Mouse (Mus musculus) MEL (cell line): ENCODE measurements around the gene Vipr1. TPM values are rescaled to one million over a fixed set of nuclear protein-coding genes. Genes with fewer than 3 reads are reported as not detected.

Source experiments
- DNase-seq: peaks from one replicate; pipeline ENCODE4 v3.0.0; 2011; ENCODE audit warnings: low read depth, low spot score
- H3K27ac ChIP-seq: 2 replicates; pipeline ENCODE4 v1.5.1; 2012; ENCODE audit warnings: low read depth, mild to moderate bottlenecking, control low read depth, low read length, moderate library complexity; ENCODE audit not compliant: control insufficient read depth
- H3K27me3 ChIP-seq, 2 experiments: fragments of 150-350 bp in 1 of 2; sonication (generic) in 1 of 2; 2 replicates each; pipeline ENCODE4 v1.6.1; 2012; ENCODE audit warnings: low read length in 2 of 2, mild to moderate bottlenecking in 2 of 2, improper control_type of control experiment in 1 of 2, moderate library complexity in 1 of 2; ENCODE audit not compliant: insufficient read depth in 2 of 2, control insufficient read depth in 1 of 2
- H3K36me3 ChIP-seq, 2 experiments: 2 replicates each; pipeline ENCODE4 v1.6.1; 2012 to 2014; ENCODE audit warnings: low read length in 2 of 2, improper control_type of control experiment in 1 of 2, inconsistent platforms in 1 of 2, mild to moderate bottlenecking in 1 of 2; ENCODE audit not compliant: insufficient read depth in 2 of 2, control insufficient read depth in 1 of 2
- H3K4me1 ChIP-seq, 2 experiments: fragments of 150-350 bp in 1 of 2; sonication (generic) in 1 of 2; 2 replicates each; pipeline ENCODE4 v1.6.1; 2012; ENCODE audit warnings: low read length in 2 of 2, improper control_type of control experiment in 1 of 2, mild to moderate bottlenecking in 1 of 2; ENCODE audit not compliant: insufficient read depth in 2 of 2, control insufficient read depth in 1 of 2
- H3K4me3 ChIP-seq, 2 experiments: fragments of 150-350 bp in 1 of 2; sonication (generic) in 1 of 2; 2 replicates each; pipeline ENCODE4 v1.5.1; 2012; ENCODE audit warnings: low read depth in 2 of 2, low read length in 2 of 2, mild to moderate bottlenecking in 2 of 2, moderate library complexity in 2 of 2, control low read depth in 1 of 2, improper control_type of control experiment in 1 of 2; ENCODE audit not compliant: control insufficient read depth in 1 of 2, insufficient read depth in 1 of 2
- H3K79me2 ChIP-seq: 2 replicates; pipeline ENCODE4 v1.6.1; 2012; ENCODE audit warnings: mild to moderate bottlenecking, low read length, moderate library complexity; ENCODE audit not compliant: control insufficient read depth, poor library complexity, insufficient read depth
- H3K9ac ChIP-seq: 2 replicates; pipeline ENCODE4 v1.6.1; 2012; ENCODE audit warnings: low read depth, mild to moderate bottlenecking, control low read depth, low read length, moderate library complexity; ENCODE audit not compliant: control insufficient read depth, poor library complexity, severe bottlenecking
- H3K9me3 ChIP-seq: fragments of 150-350 bp; sonication (generic); replicated peaks from 2 replicates; pipeline ENCODE4 v1.6.1; 2012; ENCODE audit warnings: mild to moderate bottlenecking, low read length, improper control_type of control experiment, moderate library complexity; ENCODE audit not compliant: insufficient read depth
- CHD1 ChIP-seq: IDR thresholded peaks from 2 replicates; pipeline ENCODE4 v1.6.1; 2012; ENCODE audit warnings: low read depth, mild to moderate bottlenecking, inconsistent platforms, low read length, improper control_type of control experiment
- CHD2 ChIP-seq: IDR thresholded peaks from 2 replicates; pipeline ENCODE4 v1.6.1; 2011; ENCODE audit warnings: low read length, improper control_type of control experiment
- EP300 ChIP-seq, 2 experiments: IDR thresholded peaks; 2 replicates each; pipeline ENCODE4 v1.6.1; 2011; ENCODE audit warnings: improper control_type of control experiment in 2 of 2, low read length in 2 of 2, low read depth in 1 of 2, mild to moderate bottlenecking in 1 of 2
- ETS1 ChIP-seq: IDR thresholded peaks from 2 replicates; pipeline ENCODE4 v1.6.1; 2012; ENCODE audit warnings: low read depth, mild to moderate bottlenecking, inconsistent platforms, low read length, improper control_type of control experiment, moderate library complexity
- GATA1 ChIP-seq: IDR thresholded peaks from 2 replicates; pipeline ENCODE4 v1.6.1; 2011; ENCODE audit warnings: low read depth, low read length, improper control_type of control experiment
- HCFC1 ChIP-seq: IDR thresholded peaks from 2 replicates; pipeline ENCODE4 v1.6.1; 2012; ENCODE audit warnings: low read depth, mild to moderate bottlenecking, inconsistent platforms, low read length, improper control_type of control experiment, moderate library complexity
- JUND ChIP-seq: IDR thresholded peaks from 2 replicates; pipeline ENCODE4 v1.6.1; 2011; ENCODE audit warnings: low read depth, mild to moderate bottlenecking, improper control_type of control experiment, low read length
- KAT2A ChIP-seq: conservative IDR thresholded peaks from 2 replicates; pipeline ENCODE4 v1.6.1; 2012; ENCODE audit warnings: low read depth, low read length, improper control_type of control experiment, inconsistent platforms
- MAX ChIP-seq: IDR thresholded peaks from 2 replicates; pipeline ENCODE4 v1.6.1; 2011; ENCODE audit warnings: low read length, improper control_type of control experiment
- MAZ ChIP-seq: IDR thresholded peaks from 2 replicates; pipeline ENCODE4 v1.6.1; 2012; ENCODE audit warnings: low read depth, mild to moderate bottlenecking, inconsistent platforms, low read length, improper control_type of control experiment
- MEF2A ChIP-seq: IDR thresholded peaks from 2 replicates; pipeline ENCODE4 v1.6.1; 2014; ENCODE audit warnings: low read depth, mild to moderate bottlenecking, inconsistent platforms, low read length, improper control_type of control experiment; ENCODE audit not compliant: poor library complexity, insufficient replicate concordance, severe bottlenecking; ENCODE audit errors: extremely low read depth
- MXI1 ChIP-seq: IDR thresholded peaks from 2 replicates; pipeline ENCODE4 v1.6.1; 2011; ENCODE audit warnings: mild to moderate bottlenecking, low read depth, low read length, improper control_type of control experiment
- MYC ChIP-seq: IDR thresholded peaks from 2 replicates; pipeline ENCODE4 v1.6.1; 2011; ENCODE audit warnings: low read depth, mild to moderate bottlenecking, low read length, improper control_type of control experiment, moderate library complexity
- NRF1 ChIP-seq: IDR thresholded peaks from 2 replicates; pipeline ENCODE4 v1.6.1; 2014; ENCODE audit warnings: low read depth, mild to moderate bottlenecking, inconsistent platforms, low read length, improper control_type of control experiment, moderate library complexity; ENCODE audit not compliant: poor library complexity, insufficient read depth, severe bottlenecking
- POLR2A ChIP-seq, 2 experiments: IDR thresholded peaks; 2 replicates each; pipeline ENCODE4 v1.6.1; 2011 to 2012; ENCODE audit warnings: low read length in 2 of 2, mild to moderate bottlenecking in 2 of 2, control low read depth in 1 of 2, improper control_type of control experiment in 1 of 2, low read depth in 1 of 2, moderate library complexity in 1 of 2; ENCODE audit not compliant: control insufficient read depth in 1 of 2, insufficient read depth in 1 of 2, poor library complexity in 1 of 2
- POLR2AphosphoS5 ChIP-seq: IDR thresholded peaks from 2 replicates; pipeline ENCODE4 v1.6.1; 2012; ENCODE audit warnings: low read depth, borderline replicate concordance, mild to moderate bottlenecking, inconsistent platforms, low read length, moderate library complexity, mixed read lengths
- RCOR1 ChIP-seq: IDR thresholded peaks from 2 replicates; pipeline ENCODE4 v1.6.1; 2012; ENCODE audit warnings: low read depth, mild to moderate bottlenecking, inconsistent platforms, low read length, improper control_type of control experiment
- SIN3A ChIP-seq: IDR thresholded peaks from 2 replicates; pipeline ENCODE4 v1.6.1; 2012; ENCODE audit warnings: low read length, improper control_type of control experiment, inconsistent platforms
- SMC3 ChIP-seq: IDR thresholded peaks from 2 replicates; pipeline ENCODE4 v1.6.1; 2011; ENCODE audit warnings: low read depth, low read length, improper control_type of control experiment
- TCF12 ChIP-seq: IDR thresholded peaks from 2 replicates; pipeline ENCODE4 v1.6.1; 2014; ENCODE audit warnings: low read depth, mild to moderate bottlenecking, inconsistent platforms, low read length, improper control_type of control experiment, moderate library complexity
- USF2 ChIP-seq, 2 experiments: IDR thresholded peaks; 2 replicates each; pipeline ENCODE4 v1.6.1; 2011 to 2012; ENCODE audit warnings: improper control_type of control experiment in 2 of 2, low read length in 2 of 2, borderline replicate concordance in 1 of 2, inconsistent platforms in 1 of 2, low read depth in 1 of 2, mild to moderate bottlenecking in 1 of 2; ENCODE audit not compliant: insufficient read depth in 1 of 2
- ZNF384 ChIP-seq: IDR thresholded peaks from 2 replicates; pipeline ENCODE4 v1.6.1; 2012; ENCODE audit warnings: low read depth, mild to moderate bottlenecking, inconsistent platforms, low read length, improper control_type of control experiment
- polyA plus RNA-seq, 2 experiments: library from polyadenylated mRNA; stranded (reverse) in 1 of 2; unstranded in 1 of 2; fragments of >175 nt in 1 of 2; fragments of >200 nt in 1 of 2; gene quantifications; 2 replicates each; pipeline versions ENCODE4 v1.2.1 to v1.2.4; 2012; ENCODE audit warnings: low replicate concordance in 2 of 2, low read depth in 1 of 2; ENCODE audit not compliant: insufficient read length in 2 of 2, insufficient read depth in 1 of 2, missing spikeins in 1 of 2
- total RNA-seq: library from RNA; depleted of rRNA; stranded (reverse); fragments of 300-350 nt; gene quantifications from 2 replicates; pipeline ENCODE4 v1.2.3, GENCODE M21; 2012

Vipr1 gene
- total and polyA plus RNA-seq, 3 experiments = not detected

DNA sequence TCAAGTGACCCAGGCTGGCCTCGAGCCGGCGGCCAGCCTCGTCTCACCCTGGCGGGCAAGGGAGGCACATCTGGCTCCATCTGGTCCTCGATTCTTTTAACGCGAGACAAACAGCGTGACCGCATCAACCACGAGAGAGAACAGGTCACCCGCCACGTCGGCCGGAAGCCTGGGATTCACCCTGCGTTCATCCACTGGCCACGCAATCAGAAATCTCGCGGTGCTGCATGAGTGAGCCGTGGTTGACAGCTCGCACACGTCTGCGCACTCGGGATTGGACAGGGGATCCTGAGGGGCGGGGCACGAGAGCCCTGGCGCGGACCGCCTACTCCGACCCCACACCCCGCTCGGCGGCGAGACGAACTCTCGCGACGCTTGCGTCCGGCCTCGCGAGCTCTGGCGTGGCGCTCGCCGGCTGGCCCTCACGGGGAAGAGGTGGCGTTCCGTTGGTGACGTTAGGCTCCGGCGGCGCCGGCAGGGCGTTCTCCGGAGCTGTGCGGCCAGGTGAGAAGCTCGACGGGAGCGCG lies 76.3 kb downstream of the Vipr1 start, which contains the start of gene Nktr (continued):
- TF ChIP-seq KAT2A (no peak; the same call in 1 of the 2 replicates), EP300 (IDR thresholded peaks at IDR 0.05; ENCODE audit: low read depth in 1 of 2, low read length in 2 of 2) (no peak; a peak in 1 of 4 replicates), ETS1 (peak; percentile 23; the same call in 1 of the 2 replicates), MEF2A (no peak), USF2 (IDR thresholded peaks at IDR 0.05; ENCODE audit: borderline replicate concordance in 1 of 2, insufficient read depth in 1 of 2, low read depth in 1 of 2, low read length in 2 of 2) (no peak), NRF1 (peak; percentile 66), POLR2AphosphoS5 (no peak), ZNF384 (no peak), CHD2 (peak; percentile 95), JUND (no peak), TCF12 (peak; percentile 47), MAX (peak; percentile 93), GATA1 (no peak), HCFC1 (peak; percentile 80), POLR2A (IDR thresholded peaks at IDR 0.05; ENCODE audit: control insufficient read depth in 1 of 2, insufficient read depth in 1 of 2, low read depth in 1 of 2, low read length in 2 of 2, poor library complexity in 1 of 2) (peak; percentile 64 to 94; a peak in 2 of 4 replicates), MAZ (no peak; the same call in 1 of the 2 replicates), CHD1 (no peak)

DNA sequence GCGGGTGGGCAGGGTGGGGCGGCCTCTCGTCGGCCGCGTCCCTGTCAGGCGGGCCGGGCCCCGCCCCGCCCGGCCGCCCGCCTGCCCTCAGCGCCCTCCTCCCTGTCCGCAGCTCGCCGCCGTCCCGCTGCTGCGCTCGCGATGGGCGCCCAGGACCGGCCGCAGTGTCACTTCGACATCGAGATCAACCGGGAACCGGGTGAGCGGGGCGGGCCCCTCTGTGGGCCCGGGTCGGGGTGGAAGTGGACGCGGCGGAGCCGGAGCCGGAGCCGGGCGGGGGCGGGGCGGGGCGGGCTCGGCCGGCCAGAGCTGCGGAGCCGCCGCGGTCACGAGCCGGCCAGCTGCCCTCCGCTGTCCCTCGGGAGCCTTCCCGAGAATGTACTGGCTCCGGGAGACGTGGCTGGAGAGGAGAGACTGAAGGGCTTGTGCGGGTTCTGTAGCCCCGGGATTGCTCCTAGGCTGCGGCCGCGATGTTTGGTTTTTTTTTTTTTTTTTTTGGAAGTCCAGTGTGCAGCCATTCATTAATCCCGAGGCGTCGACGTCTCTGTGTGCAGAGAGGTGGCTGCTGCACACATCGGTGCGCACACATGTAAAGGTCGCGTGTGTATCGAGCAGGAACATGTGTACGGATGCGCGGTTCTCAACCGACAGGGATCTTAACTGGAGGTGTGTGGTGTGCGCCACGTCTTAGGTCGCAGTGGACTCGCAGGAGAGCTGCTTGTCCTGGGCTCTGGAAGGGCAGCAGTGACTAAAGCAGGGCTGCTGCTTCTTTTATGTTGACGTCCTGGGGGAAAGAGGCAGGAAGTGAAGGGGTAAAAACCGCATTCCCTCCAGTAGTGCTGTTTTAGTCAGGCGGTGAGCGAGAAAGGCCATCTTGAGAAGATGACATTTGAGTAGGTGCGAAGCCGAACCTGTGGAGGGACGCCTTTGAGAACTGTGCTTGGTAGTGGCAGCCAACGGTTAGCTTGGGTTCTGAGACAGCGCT lies 77.1 kb downstream of the Vipr1 start:
- Histone ChIP-seq H3K9me3 (no peaks in the 10 kb centered on the region), H3K27ac (peak overlapping the region; percentile 68), H3K27me3 (no peaks in the 10 kb centered on the region), H3K79me2 (peaks cover 44% of the 10 kb centered on the region), H3K4me3 (peak overlapping the region; percentile 75 to 83), H3K36me3 (peaks cover 6 to 26% of the 10 kb centered on the region in 2 experiments), H3K9ac (peak overlapping the region; percentile 86), H3K4me1 (peaks cover 4 to 9% of the 10 kb centered on the region in 2 experiments; a peak in 3 of 4 replicates)
- DNase-seq = peak; percentile 79
- no peak for TF ChIP-seq MEF2A
- TF ChIP-seq USF2 (IDR thresholded peaks at IDR 0.05; ENCODE audit: borderline replicate concordance in 1 of 2, insufficient read depth in 1 of 2, low read depth in 1 of 2, low read length in 2 of 2) = no peak
- TF ChIP-seq CHD1 = peak; percentile 57; the same call in 1 of the 2 replicates
- peak; percentile 68 for TF ChIP-seq SIN3A
- TF ChIP-seq POLR2AphosphoS5 = no peak
- peak; percentile 75 for TF ChIP-seq ZNF384
- TF ChIP-seq TCF12 = 0 out of 2 replicates have a peak, but pooled peaks have one; percentile 24
- TF ChIP-seq MAX = peak; percentile 87
- TF ChIP-seq POLR2A (IDR thresholded peaks at IDR 0.05; ENCODE audit: control insufficient read depth in 1 of 2, insufficient read depth in 1 of 2, low read depth in 1 of 2, low read length in 2 of 2, poor library complexity in 1 of 2) = peak in 1 of 2 experiments; percentile 38; a peak in 1 of 4 replicates
- TF ChIP-seq EP300 (IDR thresholded peaks at IDR 0.05; ENCODE audit: low read depth in 1 of 2, low read length in 2 of 2) = no peak
- TF ChIP-seq MYC = peak; percentile 80
- TF ChIP-seq SMC3 = 0 out of 2 replicates have a peak, but pooled peaks have one; percentile 5
- no peak for TF ChIP-seq RCOR1
- TF ChIP-seq MXI1 = peak; percentile 89
